Comparison of ENCODE assay signal across 12 mouse cellular contexts in genomic region chr8:23360850-23361274, GRCm38 (mm10).
DNase-seq lines count a peak whose midpoint lies in the region; ATAC-seq and TF ChIP-seq lines count a peak whose summit lies in the region.
"Had no signal": no experiment of that assay in that cellular context is flagged by ENCODE, and none has a peak within 500 bp of the region (broad histone marks: within the 10 kb centered on the region; RNA-seq: fewer than 3 reads in every experiment).

No protein-coding gene starts in this region.

- H3K27ac ChIP-seq in embryonic facial prominence, embryonic 14.5 days (replicated peaks; ENCODE audit: low read depth, low read length), result no peak overlapping the region; the same call in 1 of the 2 replicates
- H3K27ac ChIP-seq in hindbrain, postnatal 0 days, result no peak overlapping the region
- no peak overlapping the region for H3K27ac ChIP-seq in neural tube, embryonic 12.5 days
- H3K27ac ChIP-seq: liver, embryonic 12.5 days had no signal

- peak; percentile 79 for DNase-seq in heart, adult 11 months
- DNase-seq in heart, postnatal 14 days, result no peak
- peak; percentile 15 for DNase-seq in embryonic facial prominence, embryonic 14.5 days (ENCODE audit: low spot score)
- DNase-seq in hindbrain, postnatal 0 days (ENCODE audit: low spot score), result peak; percentile 11
- DNase-seq in adrenal gland, postnatal 10 days, result no peak
- DNase-seq: kidney, postnatal 4 days; thymus, postnatal 4 days had no signal

- ATAC-seq in embryonic facial prominence, embryonic 14.5 days (ENCODE audit: low read depth), result 0 out of 2 replicates have a peak, but pooled peaks have one; percentile 9
- peak; percentile 40; the same call in 1 of the 2 replicates for ATAC-seq in hindbrain, postnatal 0 days
- peak; percentile 90 for ATAC-seq in neural tube, embryonic 12.5 days (ENCODE audit: low FRiP score, low read depth)
- ATAC-seq in erythroid progenitor cell, adult 5-6 weeks (replicated peaks; ENCODE audit: low FRiP score, poor library complexity, severe bottlenecking), result no peak
- ATAC-seq in erythroblast, adult 5-6 weeks (replicated peaks; ENCODE audit: low FRiP score, poor library complexity, severe bottlenecking), result no peak
- ATAC-seq: liver, embryonic 12.5 days; Patski had no signal

- TF ChIP-seq CTCF in hindbrain, postnatal 0 days (IDR thresholded peaks at IDR 0.05; ENCODE audit: low read depth), result no peak

- H3K27me3 ChIP-seq in embryonic facial prominence, embryonic 14.5 days (replicated peaks; ENCODE audit: control insufficient read depth, insufficient read depth, low read length), result no peaks in the 10 kb centered on the region
- H3K27me3 ChIP-seq in hindbrain, postnatal 0 days (ENCODE audit: insufficient read depth, low read length), result no peaks in the 10 kb centered on the region
- no peaks in the 10 kb centered on the region for H3K27me3 ChIP-seq in neural tube, embryonic 12.5 days (replicated peaks)
- H3K27me3 ChIP-seq: liver, embryonic 12.5 days; Patski had no signal

- 23% methylated on average over 9 of the region's 9 CpGs for WGBS in embryonic facial prominence, embryonic 14.5 days
- WGBS in hindbrain, postnatal 0 days, result 12% methylated on average over 9 of the region's 9 CpGs
- WGBS in neural tube, embryonic 12.5 days, result 10% methylated on average over 9 of the region's 9 CpGs

- no peak overlapping the region for H3K4me3 ChIP-seq in embryonic facial prominence, embryonic 14.5 days (ENCODE audit: low read depth, low read length)
- H3K4me3 ChIP-seq in hindbrain, postnatal 0 days (ENCODE audit: low read length), result no peak overlapping the region
- H3K4me3 ChIP-seq in neural tube, embryonic 12.5 days, result no peak overlapping the region
- H3K4me3 ChIP-seq: liver, embryonic 12.5 days had no signal

- H3K9me3 ChIP-seq in embryonic facial prominence, embryonic 14.5 days (ENCODE audit: control insufficient read depth, low read length), result peaks cover 18% of the 10 kb centered on the region; the same call in 1 of the 2 replicates
- 0 out of 2 replicates have a peak, but pooled peaks cover 4% of the 10 kb centered on the region for H3K9me3 ChIP-seq in hindbrain, postnatal 0 days (ENCODE audit: low read length)
- H3K9me3 ChIP-seq in neural tube, embryonic 12.5 days, result peaks cover 18% of the 10 kb centered on the region

- intact Hi-C loops in heart, postnatal 14 days (cut with DNase I), result no loop called here

- no peaks in the 10 kb centered on the region for H3K36me3 ChIP-seq in embryonic facial prominence, embryonic 14.5 days (ENCODE audit: control insufficient read depth, insufficient read depth, low read length)
- H3K36me3 ChIP-seq in hindbrain, postnatal 0 days (ENCODE audit: insufficient read depth, low read length), result no peaks in the 10 kb centered on the region
- no peaks in the 10 kb centered on the region for H3K36me3 ChIP-seq in neural tube, embryonic 12.5 days
- H3K36me3 ChIP-seq: liver, embryonic 12.5 days had no signal

- no peaks in the 10 kb centered on the region for H3K4me1 ChIP-seq in embryonic facial prominence, embryonic 14.5 days (ENCODE audit: control insufficient read depth, insufficient read depth, low read length)
- H3K4me1 ChIP-seq in hindbrain, postnatal 0 days (ENCODE audit: insufficient read depth, low read length), result no peaks in the 10 kb centered on the region
- peaks cover 4% of the 10 kb centered on the region; the same call in 1 of the 2 replicates for H3K4me1 ChIP-seq in neural tube, embryonic 12.5 days
- H3K4me1 ChIP-seq: liver, embryonic 12.5 days had no signal

- H3K9ac ChIP-seq in embryonic facial prominence, embryonic 14.5 days (ENCODE audit: low read depth, low read length), result peak overlapping the region; percentile 12; the same call in 1 of the 2 replicates
- H3K9ac ChIP-seq in hindbrain, postnatal 0 days (replicated peaks; ENCODE audit: low read length), result no peak overlapping the region
- peak overlapping the region; percentile 22; the same call in 1 of the 2 replicates for H3K9ac ChIP-seq in neural tube, embryonic 12.5 days
- H3K9ac ChIP-seq: liver, embryonic 12.5 days had no signal

- H3K4me2 ChIP-seq in embryonic facial prominence, embryonic 14.5 days (ENCODE audit: low read depth, low read length), result no peak overlapping the region
- no peak overlapping the region for H3K4me2 ChIP-seq in hindbrain, postnatal 0 days (ENCODE audit: low read depth, low read length)
- peak overlapping the region; percentile 8; the same call in 1 of the 2 replicates for H3K4me2 ChIP-seq in neural tube, embryonic 12.5 days (replicated peaks)
- H3K4me2 ChIP-seq: liver, embryonic 12.5 days had no signal

Comparison
In these comparisons a context has a peak if more than half of its experiments do, and no peak if none do; other contexts are left out.
1. DNase-seq: peak in heart, adult 11 months (single experiment), embryonic facial prominence, embryonic 14.5 days (single experiment) and hindbrain, postnatal 0 days (single experiment); none in heart, postnatal 14 days (0 of 2) and adrenal gland, postnatal 10 days (single experiment).
2. ATAC-seq: peak in embryonic facial prominence, embryonic 14.5 days (single experiment), hindbrain, postnatal 0 days (single experiment) and neural tube, embryonic 12.5 days (single experiment); none in erythroid progenitor cell, adult 5-6 weeks (single experiment) and erythroblast, adult 5-6 weeks (single experiment).